Mouse (Mus musculus) myocyte (in vitro differentiated cells): Measurements from ENCODE around the gene Hsf2bp.

ENCODE experiments used
- CEBPB ChIP-seq: IDR thresholded peaks from 2 replicates; pipeline ENCODE4 v1.6.1; 2011; ENCODE audit warnings: mild to moderate bottlenecking, moderate library complexity; ENCODE audit not compliant: poor library complexity, insufficient read depth, severe bottlenecking
- E2F4 ChIP-seq: IDR thresholded peaks from one replicate; pipeline ENCODE4 v1.6.1; 2011; ENCODE audit warnings: mild to moderate bottlenecking, control low read depth, moderate library complexity; ENCODE audit not compliant: insufficient read depth
- MAX ChIP-seq: IDR thresholded peaks from one replicate; pipeline ENCODE4 v1.6.1; 2011; ENCODE audit warnings: low read depth, mild to moderate bottlenecking, control low read depth
- MYOD1 ChIP-seq, 3 experiments: IDR thresholded peaks; one replicate each; pipeline ENCODE4 v1.6.1; 2011; ENCODE audit warnings: control low read depth in 2 of 3, low read depth in 2 of 3, mild to moderate bottlenecking in 2 of 3, moderate library complexity in 1 of 3; ENCODE audit not compliant: insufficient read length in 2 of 3, control insufficient read depth in 1 of 3
- MYOG ChIP-seq, 3 experiments: IDR thresholded peaks; one replicate each; pipeline ENCODE4 v1.6.1; 2011; ENCODE audit warnings: control low read depth in 2 of 3, low read depth in 2 of 3, mild to moderate bottlenecking in 2 of 3; ENCODE audit not compliant: insufficient read length in 2 of 3, control insufficient read depth in 1 of 3, insufficient read depth in 1 of 3
- POLR2A ChIP-seq: IDR thresholded peaks from one replicate; pipeline ENCODE4 v1.6.1; 2011; ENCODE audit warnings: low read depth, mild to moderate bottlenecking, control low read depth, moderate library complexity; ENCODE audit not compliant: insufficient read length
- POLR2AphosphoS2 ChIP-seq: IDR thresholded peaks from one replicate; pipeline ENCODE4 v1.6.1; 2011; ENCODE audit warnings: low read depth, control low read depth; ENCODE audit not compliant: insufficient read length
- REST ChIP-seq: IDR thresholded peaks from one replicate; pipeline ENCODE4 v1.6.1; 2011; ENCODE audit warnings: mild to moderate bottlenecking, control low read depth, moderate library complexity; ENCODE audit not compliant: insufficient read depth, insufficient read length
- SRF ChIP-seq: IDR thresholded peaks from one replicate; pipeline ENCODE4 v1.6.1; 2011; ENCODE audit warnings: low read depth; ENCODE audit not compliant: control insufficient read depth, insufficient read length
- TCF12 ChIP-seq: IDR thresholded peaks from one replicate; pipeline ENCODE4 v1.6.1; 2011; ENCODE audit warnings: mild to moderate bottlenecking, control low read depth; ENCODE audit not compliant: poor library complexity, insufficient read depth, severe bottlenecking
- TCF3 ChIP-seq: IDR thresholded peaks from one replicate; pipeline ENCODE4 v1.6.1; 2011; ENCODE audit warnings: low read depth, control low read depth; ENCODE audit not compliant: insufficient read length
- USF1 ChIP-seq: IDR thresholded peaks from one replicate; pipeline ENCODE4 v1.6.1; 2011; ENCODE audit warnings: low read depth, mild to moderate bottlenecking, control low read depth, moderate library complexity

DNA sequence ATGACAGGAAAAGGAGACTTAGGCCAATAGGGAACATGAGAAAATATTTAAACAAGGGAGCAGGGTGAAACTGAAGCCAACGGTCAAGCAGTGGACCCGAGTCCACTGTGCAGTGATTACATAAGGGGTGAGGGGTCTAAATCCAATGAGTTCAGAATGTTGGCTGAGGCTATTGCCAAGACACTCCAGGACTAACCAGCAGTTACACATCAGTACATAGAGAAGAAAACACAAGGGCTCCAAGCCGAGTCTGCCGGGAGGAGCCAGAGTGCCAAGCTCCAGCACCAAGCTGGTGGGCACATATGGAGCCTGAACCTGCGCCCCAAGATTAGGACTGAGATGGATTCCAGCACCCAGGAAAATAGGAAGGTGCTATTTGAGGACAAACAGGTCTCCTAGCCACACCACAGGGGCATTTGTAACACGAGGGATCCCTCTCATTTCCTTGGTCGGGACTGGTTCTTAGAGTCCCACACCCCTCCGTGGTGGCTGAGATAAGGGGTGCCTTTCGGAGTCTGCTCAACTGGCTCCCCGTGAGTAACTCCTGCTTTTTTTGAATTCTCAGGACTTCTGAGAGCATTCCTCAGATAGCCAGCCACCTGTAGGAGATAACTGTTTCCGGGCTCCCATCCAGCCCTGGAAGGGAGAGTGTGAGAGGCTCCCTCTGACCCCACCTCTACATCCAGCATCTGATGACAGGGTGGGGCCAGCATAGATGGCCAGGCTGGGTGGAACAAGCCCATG, 134.5 kb downstream of the Hsf2bp start:
- no peak for TF ChIP-seq POLR2A
- TF ChIP-seq CEBPB, result no peak
- no peak for TF ChIP-seq TCF3
- TF ChIP-seq USF1, result no peak
- no peak for TF ChIP-seq REST
- no peak for TF ChIP-seq MAX
- TF ChIP-seq POLR2AphosphoS2, result no peak
- TF ChIP-seq TCF12, result no peak
- no peak for TF ChIP-seq MYOG (IDR thresholded peaks at IDR 0.05; ENCODE audit: control insufficient read depth in 1 of 3, insufficient read depth in 1 of 3, insufficient read length in 2 of 3, low read depth in 2 of 3)
- no peak for TF ChIP-seq E2F4
- no peak for TF ChIP-seq MYOD1 (IDR thresholded peaks at IDR 0.05; ENCODE audit: control insufficient read depth in 1 of 3, insufficient read length in 2 of 3, low read depth in 2 of 3)
- TF ChIP-seq SRF, result no peak
